Mouse (Mus musculus) small intestine, adult 2 months (tissue): ENCODE measurements around the gene Pde6c.

Source experiments
- CTCF ChIP-seq: fragments of 200-500 bp; IDR thresholded peaks from 2 replicates; pipeline ENCODE4 v1.5.1; 2012; ENCODE audit warnings: low read depth, mild to moderate bottlenecking, control low read depth, inconsistent platforms, low read length, moderate library complexity, mixed read lengths; ENCODE audit not compliant: insufficient replicate concordance, insufficient read length; ENCODE audit errors: extremely low read depth
- POLR2A ChIP-seq: fragments of 200-500 bp; IDR thresholded peaks from 2 replicates; pipeline ENCODE4 v1.6.1; 2012; ENCODE audit warnings: low read depth, mild to moderate bottlenecking, control low read depth, inconsistent platforms, low read length, moderate library complexity

- TF ChIP-seq CTCF (no peak), POLR2A (no peak)
These were observed 12.3 kb upstream of the Pde6c start for GRCm38 (mm10) chr19:38120123-38120760.
